Mouse (Mus musculus): ENCODE results near the gene Fam168a. TPM values are rescaled to one million over a fixed set of nuclear protein-coding genes. Genes with fewer than 3 reads are reported as not detected.
"Not testable (repeated sequence)": the region's sequence is repeated elsewhere in the genome, so short reads cannot be mapped to it uniquely, and the experiment has no call there.

Fam168a gene
- total RNA-seq, 2 experiments from 2014 or later: 52.2 to 60.2 TPM

DNA sequence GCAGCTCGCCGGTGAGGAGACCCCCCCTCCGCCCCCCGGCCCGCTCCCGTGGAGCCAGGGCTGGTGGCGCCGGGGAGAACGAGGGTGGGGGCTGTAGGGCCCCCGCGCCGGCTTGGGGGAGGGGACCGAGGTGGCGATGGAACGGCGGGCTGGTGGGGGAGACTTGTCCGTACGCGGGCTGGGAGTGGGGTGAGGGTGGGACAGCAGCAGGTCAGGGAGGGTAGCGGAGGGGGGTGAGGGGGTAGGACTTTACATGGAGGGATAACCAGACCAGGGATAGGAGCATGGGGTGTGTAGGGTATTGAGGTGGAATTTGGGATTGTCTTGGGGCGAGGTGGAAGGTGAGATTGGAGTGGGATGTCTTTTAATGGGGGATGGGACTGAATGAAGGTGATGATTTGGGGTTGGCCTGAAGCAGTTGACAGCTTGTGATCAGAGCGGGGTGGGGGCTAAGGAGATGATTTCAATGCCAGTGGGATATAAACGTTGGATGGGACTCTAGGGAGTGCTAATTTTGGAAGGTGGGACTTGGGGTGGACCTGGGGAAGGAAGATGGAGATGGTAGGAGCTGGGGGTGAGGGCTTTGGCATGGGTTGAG is 547 bp downstream of the Fam168a start:
- no peak for DNase-seq

DNA sequence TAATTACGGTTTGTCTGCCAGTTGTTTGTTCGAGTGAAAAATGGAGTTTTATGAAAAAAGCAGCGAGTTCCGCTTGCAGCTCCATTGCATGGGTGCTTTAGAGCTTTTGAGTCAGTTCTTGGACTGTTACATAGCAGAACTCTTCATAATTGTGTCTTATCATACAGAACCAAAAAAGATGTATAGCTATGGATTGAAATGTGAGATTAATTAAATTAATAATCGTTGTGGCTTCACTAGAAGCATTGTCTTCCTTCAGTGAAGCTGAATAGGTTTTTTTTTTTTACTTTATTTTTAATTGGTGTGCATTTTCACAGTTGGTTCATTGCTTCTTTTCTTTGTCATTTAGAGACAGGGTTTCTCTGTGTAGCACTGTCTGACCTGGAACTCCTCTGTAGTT is 12.3 kb downstream of the Fam168a start:
- no peak for DNase-seq

DNA sequence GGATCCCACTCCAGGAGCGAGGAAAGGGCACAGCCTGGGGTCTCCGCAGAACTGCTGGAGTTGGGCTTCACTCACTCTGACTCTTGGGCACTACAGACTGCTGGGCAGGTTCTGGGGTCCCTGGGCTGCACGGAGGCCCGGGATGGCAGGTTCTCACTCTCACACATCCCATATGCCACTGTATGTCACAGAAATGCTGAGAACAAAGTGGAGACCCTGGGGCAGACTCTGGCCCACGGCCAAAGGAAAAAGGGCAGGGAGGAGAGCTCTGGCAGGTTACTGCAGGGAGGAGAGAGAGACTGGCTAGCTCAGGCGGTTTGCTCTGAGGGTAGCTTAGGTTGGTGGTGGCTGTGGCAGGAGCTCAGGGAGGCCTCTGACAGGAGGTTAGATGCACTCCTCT is 15.8 kb downstream of the Fam168a start:
- no peak for DNase-seq

GRCm38 (mm10) chr7:100723453-100724294 is 17.2 kb downstream of the Fam168a start:
- DNase-seq: no peak

- DNase-seq: no peak
Observed at GRCm38 (mm10) chr7:100727538-100728085, 21.2 kb downstream of the Fam168a start.

DNA sequence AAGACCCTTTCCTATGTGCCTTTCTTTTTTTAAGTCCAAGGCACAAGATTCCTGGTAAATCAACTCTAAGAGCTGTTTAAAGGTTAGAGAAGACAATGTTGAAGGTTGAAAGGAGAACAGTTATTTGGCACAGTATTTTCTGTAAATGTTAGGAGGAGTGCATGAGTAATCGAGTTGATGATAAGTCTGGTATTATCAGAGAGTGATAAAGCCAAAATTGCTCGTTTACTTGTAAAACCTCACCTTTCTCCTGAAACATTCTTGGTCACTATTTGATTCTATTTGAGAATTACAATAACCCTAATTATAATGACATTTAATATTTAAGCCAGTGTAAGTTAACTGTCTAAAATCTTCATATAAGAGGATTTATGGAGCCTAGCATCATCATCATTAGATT is 23.3 kb downstream of the Fam168a start:
- no peak for DNase-seq

GRCm38 (mm10) chr7:100732341-100733050 is 26.1 kb downstream of the Fam168a start:
- peak in 1 of 2 experiments; percentile 7 for DNase-seq

DNA sequence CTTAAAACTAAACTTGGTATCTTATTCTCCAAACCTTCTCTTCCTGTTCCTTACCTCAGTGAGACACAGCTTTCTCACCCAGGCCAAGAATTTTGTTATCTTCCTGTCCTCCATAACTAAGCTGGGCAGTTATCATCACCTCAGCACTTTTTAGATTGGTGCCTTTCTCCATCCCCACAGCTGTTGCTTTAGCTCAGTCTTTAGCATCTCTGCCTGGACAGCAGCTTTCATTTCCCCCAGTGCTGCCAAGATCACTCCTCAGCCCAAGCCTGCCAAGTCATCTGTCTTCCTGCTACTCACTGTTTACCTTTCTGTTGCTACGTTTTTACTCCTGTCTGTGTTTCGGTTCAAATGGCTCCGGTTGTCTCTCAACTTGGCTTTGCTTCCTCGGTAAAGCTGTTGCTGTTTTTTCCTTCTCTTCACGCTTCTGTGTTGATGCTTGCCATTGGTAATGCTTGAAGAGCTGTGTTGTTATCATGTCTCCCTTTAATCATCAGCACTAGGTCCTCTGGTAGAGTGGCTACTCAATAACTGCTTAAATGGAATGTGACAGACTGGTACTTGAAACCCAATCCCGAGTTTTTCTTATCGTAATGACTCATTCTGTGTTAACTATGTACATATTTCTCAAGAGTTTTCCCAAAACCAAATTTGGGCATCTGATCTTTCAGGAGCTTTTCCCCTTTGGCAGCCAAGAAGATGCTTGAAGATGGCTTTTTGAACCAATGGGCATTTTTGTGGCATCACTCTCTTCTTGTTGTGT is 26.8 kb downstream of the Fam168a start:
- DNase-seq: peak; percentile 4 to 10

GRCm38 (mm10) chr7:100734201-100734600 is 27.8 kb downstream of the Fam168a start:
- no peak for DNase-seq

GRCm38 (mm10) chr7:100734905-100735304 is 28.5 kb downstream of the Fam168a start:
- DNase-seq: not testable (repeated sequence)

GRCm38 (mm10) chr7:100736131-100736530 is 29.7 kb downstream of the Fam168a start:
- DNase-seq: no peak

DNA sequence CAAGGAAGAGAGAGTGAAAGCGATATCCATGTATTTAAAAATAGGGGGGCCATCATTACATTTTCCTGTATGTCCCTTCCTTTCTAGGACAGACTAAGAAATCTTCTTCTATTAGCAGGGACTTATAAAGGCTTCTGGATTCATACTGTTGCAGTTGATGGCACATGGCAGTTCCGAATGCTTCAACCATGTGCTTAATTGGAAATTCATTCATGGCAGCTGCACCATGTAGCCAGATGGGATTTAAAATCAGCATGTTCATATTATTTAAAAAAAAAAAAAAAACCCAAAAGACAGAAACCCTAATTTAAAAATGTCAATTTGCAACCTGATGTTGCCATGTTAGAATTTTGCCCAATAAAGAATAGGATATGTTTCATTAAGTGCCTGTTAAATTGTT is 37.9 kb downstream of the Fam168a start:
- no peak for DNase-seq

- DNase-seq: no peak
Observed at GRCm38 (mm10) chr7:100750101-100750500, 43.7 kb downstream of the Fam168a start.

- DNase-seq: no peak
Observed at GRCm38 (mm10) chr7:100758718-100759117, 52.3 kb downstream of the Fam168a start.

GRCm38 (mm10) chr7:100762726-100763125 is 56.3 kb downstream of the Fam168a start:
- peak in 1 of 2 experiments; percentile 35 for DNase-seq

- no peak for DNase-seq
Observed at GRCm38 (mm10) chr7:100767568-100767967, 61.1 kb downstream of the Fam168a start.

- no peak for DNase-seq
Observed at GRCm38 (mm10) chr7:100768009-100768408, 61.6 kb downstream of the Fam168a start.

- no peak for DNase-seq
Observed at GRCm38 (mm10) chr7:100769534-100770083, 63.2 kb downstream of the Fam168a start.

DNA sequence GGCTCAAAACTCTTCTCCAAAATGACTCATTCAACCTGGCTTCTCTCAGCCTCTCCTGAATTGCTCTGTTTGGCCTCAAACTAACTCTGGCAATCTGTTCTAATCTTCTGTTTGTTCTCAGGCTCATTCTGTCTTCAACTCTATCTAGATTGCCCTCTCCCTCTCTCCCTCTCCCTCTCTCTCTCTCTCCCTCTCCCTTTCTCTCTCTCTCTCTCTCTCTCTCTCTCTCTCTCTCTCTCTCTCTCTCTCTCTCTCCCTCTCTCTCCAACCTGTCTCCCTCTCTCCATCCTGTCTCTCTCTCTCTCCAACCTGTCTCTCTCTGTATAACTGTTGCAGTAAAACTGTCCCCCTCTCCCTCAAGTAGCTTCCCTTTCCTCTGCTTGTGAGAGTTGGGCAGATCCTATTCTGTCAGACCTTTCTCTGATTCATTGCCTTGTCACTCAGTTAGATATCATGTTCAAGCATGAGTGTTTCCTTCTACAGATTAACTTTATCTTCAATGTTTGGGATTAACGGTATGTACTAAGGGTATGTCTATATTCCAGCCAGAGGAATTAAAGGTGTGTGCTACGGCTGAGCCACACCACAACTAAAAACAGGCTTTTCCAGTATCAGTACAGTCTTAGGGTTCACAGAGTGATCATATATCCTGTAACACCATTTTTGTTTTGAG is 64.4 kb downstream of the Fam168a start:
- DNase-seq: no peak

DNA sequence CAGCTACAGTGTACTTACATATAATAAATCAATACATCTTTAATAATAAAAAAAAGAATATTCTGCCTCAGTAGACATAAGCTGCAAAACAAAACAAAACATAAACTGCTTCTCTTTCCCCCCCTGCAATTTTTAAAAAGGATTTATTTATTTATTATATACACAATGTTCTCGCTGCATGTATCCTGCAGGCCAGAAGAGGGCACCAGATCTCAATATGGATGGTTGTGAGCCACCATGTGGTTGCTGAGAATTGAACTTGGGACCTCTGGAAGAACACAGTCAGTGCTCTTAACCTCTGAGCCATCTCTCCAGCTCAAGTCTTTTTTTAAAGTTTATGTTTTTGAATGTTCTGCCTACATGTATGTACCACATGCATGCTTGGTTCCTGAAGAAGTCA is 67.8 kb downstream of the Fam168a start:
- DNase-seq: no peak

DNA sequence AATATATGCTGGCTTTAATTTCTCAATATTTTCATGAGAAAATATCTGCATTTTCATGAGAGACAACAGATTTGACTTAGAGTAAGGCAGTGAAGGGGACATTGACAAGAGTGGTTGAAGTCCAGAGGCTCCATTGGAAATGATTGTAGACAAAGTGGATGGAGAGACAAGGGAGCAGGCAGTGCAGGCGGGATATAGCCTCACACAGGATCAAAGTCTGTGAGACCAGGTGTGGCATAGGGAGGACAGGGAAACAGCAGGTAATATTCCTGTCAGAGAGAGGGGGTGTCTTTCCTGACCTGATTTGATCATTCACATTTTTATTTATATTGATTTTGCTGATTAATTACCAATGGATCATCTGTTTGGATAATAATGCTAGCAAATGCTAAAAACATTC is 69.4 kb downstream of the Fam168a start:
- no peak for DNase-seq
